Mouse (Mus musculus): ENCODE results near the gene Ago3.

The Ago3 gene

GRCm38 (mm10) chr4:126313202-126313601 is 116.2 kb downstream of the Ago3 start:
- intact Hi-C loops (cut with DNase I): loop anchor here (5.0 kb wide), 1 partner anchor 36 kb away; no protein-coding TSS in a partner anchor

- intact Hi-C loops (cut with DNase I): loop anchor here (2.0 to 5.0 kb wide), 2 partner anchors 34 to 85 kb away; no protein-coding TSS in a partner anchor
Measured at GRCm38 (mm10) chr4:126311566-126312200, 117.7 kb downstream of the Ago3 start.

GRCm38 (mm10) chr4:126310344-126310743 is 119.0 kb downstream of the Ago3 start:
- intact Hi-C loops (cut with DNase I): loop anchor here (2.0 to 5.0 kb wide), 2 partner anchors 33 to 84 kb away; no protein-coding TSS in a partner anchor

- intact Hi-C loops (cut with DNase I): loop anchor here (2.0 to 5.0 kb wide), 2 partner anchors 33 to 83 kb away; no protein-coding TSS in a partner anchor
Measured at GRCm38 (mm10) chr4:126309922-126310309, 119.4 kb downstream of the Ago3 start.

GRCm38 (mm10) chr4:126309211-126309921 is 120.0 kb downstream of the Ago3 start:
- intact Hi-C loops (cut with DNase I): no loop called here

- intact Hi-C loops (cut with DNase I): no loop called here
Measured at GRCm38 (mm10) chr4:126306827-126307226, 122.5 kb downstream of the Ago3 start.

- intact Hi-C loops (cut with DNase I): no loop called here
Measured at GRCm38 (mm10) chr4:126306058-126306457, 123.3 kb downstream of the Ago3 start.

- intact Hi-C loops (cut with DNase I): no loop called here
Measured at GRCm38 (mm10) chr4:126305428-126305827, 123.9 kb downstream of the Ago3 start.

- intact Hi-C loops (cut with DNase I): loop anchor here (5.0 kb wide), 1 partner anchor 37 kb away; no protein-coding TSS in a partner anchor
Measured at GRCm38 (mm10) chr4:126303877-126304276, 125.5 kb downstream of the Ago3 start.

- intact Hi-C loops (cut with DNase I): loop anchor here (5.0 kb wide), 1 partner anchor 34 kb away; no protein-coding TSS in a partner anchor
Measured at GRCm38 (mm10) chr4:126301584-126302309, 127.6 kb downstream of the Ago3 start.

GRCm38 (mm10) chr4:126300916-126301583 is 128.3 kb downstream of the Ago3 start:
- intact Hi-C loops (cut with DNase I): loop anchor here (5.0 kb wide), 1 partner anchor 34 kb away; no protein-coding TSS in a partner anchor

- intact Hi-C loops (cut with DNase I): no loop called here
Measured at GRCm38 (mm10) chr4:126296617-126297101, 132.7 kb downstream of the Ago3 start.

- intact Hi-C loops (cut with DNase I): no loop called here
Measured at GRCm38 (mm10) chr4:126295937-126296336, 133.4 kb downstream of the Ago3 start.

GRCm38 (mm10) chr4:126295152-126295551 is 134.2 kb downstream of the Ago3 start:
- intact Hi-C loops (cut with DNase I): no loop called here

GRCm38 (mm10) chr4:126291196-126291595 is 138.2 kb downstream of the Ago3 start:
- intact Hi-C loops (cut with DNase I): no loop called here

- intact Hi-C loops (cut with DNase I): no loop called here
Measured at GRCm38 (mm10) chr4:126290314-126290713, 139.0 kb downstream of the Ago3 start.

GRCm38 (mm10) chr4:126288085-126288666 is 141.2 kb downstream of the Ago3 start:
- intact Hi-C loops (cut with DNase I): no loop called here

- intact Hi-C loops (cut with DNase I): no loop called here
Measured at GRCm38 (mm10) chr4:126287302-126287995, 141.9 kb downstream of the Ago3 start.

- intact Hi-C loops (cut with DNase I): no loop called here
Measured at GRCm38 (mm10) chr4:126286492-126286891, 142.9 kb downstream of the Ago3 start, which contains the start of gene Col8a2. TSS of gene Col8a2 (plus strand) at chr4:126286793.

GRCm38 (mm10) chr4:126283582-126283981 is 145.8 kb downstream of the Ago3 start:
- intact Hi-C loops (cut with DNase I): no loop called here
